Mouse (Mus musculus) urinary bladder, adult 2 months (tissue): ENCODE data around the gene Cdr2l. TPM values are rescaled to one million over a fixed set of nuclear protein-coding genes. Genes with fewer than 3 reads are reported as not detected.
A peak's percentile ranks its signal among the peaks of the same experiment; 100 is the strongest.

Experiments
- DNase-seq: peaks from one replicate; pipeline ENCODE4 v3.0.0; 2022; ENCODE audit warnings: low spot score
- polyA plus RNA-seq: library from polyadenylated mRNA; depleted of rRNA; stranded (reverse); fragments of >200 nt; gene quantifications from 2 replicates; pipeline ENCODE4 v1.2.3, GENCODE M21; 2012

The Cdr2l gene
- polyA plus RNA-seq, 1 experiment = 10.8 TPM

- DNase-seq = no peak
These were observed 25.2 kb downstream of the Cdr2l start for GRCm38 (mm10) chr11:115406858-115407401.

- no peak for DNase-seq
These were observed 26.7 kb downstream of the Cdr2l start for GRCm38 (mm10) chr11:115408266-115408920.

GRCm38 (mm10) chr11:115409556-115409955 is 27.8 kb downstream of the Cdr2l start:
- no peak for DNase-seq

- peak; percentile 87 for DNase-seq
These were observed 38.0 kb downstream of the Cdr2l start, which contains the start of the genes Atp5h and Kctd2 for GRCm38 (mm10) chr11:115419531-115420237. Atp5h (minus strand) TSS chr11:115419962. Kctd2 (plus strand) TSS chr11:115420128.

- DNase-seq = peak; percentile 61
These were observed 38.8 kb downstream of the Cdr2l start for GRCm38 (mm10) chr11:115420336-115421190.

GRCm38 (mm10) chr11:115421328-115421727 is 39.6 kb downstream of the Cdr2l start:
- DNase-seq = no peak

- DNase-seq = no peak
These were observed 40.3 kb downstream of the Cdr2l start for GRCm38 (mm10) chr11:115421972-115422371.

GRCm38 (mm10) chr11:115423091-115423490 is 41.4 kb downstream of the Cdr2l start:
- no peak for DNase-seq

GRCm38 (mm10) chr11:115424666-115425065 is 43.0 kb downstream of the Cdr2l start:
- no peak for DNase-seq

- no peak for DNase-seq
These were observed 44.0 kb downstream of the Cdr2l start for GRCm38 (mm10) chr11:115425671-115426070.

GRCm38 (mm10) chr11:115427482-115428331 is 46.0 kb downstream of the Cdr2l start:
- no peak for DNase-seq

GRCm38 (mm10) chr11:115429307-115429706 is 47.6 kb downstream of the Cdr2l start:
- no peak for DNase-seq

GRCm38 (mm10) chr11:115430561-115430960 is 48.8 kb downstream of the Cdr2l start:
- no peak for DNase-seq

- DNase-seq = no peak
These were observed 51.1 kb downstream of the Cdr2l start for GRCm38 (mm10) chr11:115432814-115433213.

- no peak for DNase-seq
These were observed 51.6 kb downstream of the Cdr2l start for GRCm38 (mm10) chr11:115433342-115433741.

GRCm38 (mm10) chr11:115435596-115436337 is 54.1 kb downstream of the Cdr2l start:
- DNase-seq = no peak

- DNase-seq = no peak
These were observed 55.9 kb downstream of the Cdr2l start for GRCm38 (mm10) chr11:115437571-115438122.

GRCm38 (mm10) chr11:115439326-115439725 is 57.6 kb downstream of the Cdr2l start:
- DNase-seq = no peak

- no peak for DNase-seq
These were observed 58.3 kb downstream of the Cdr2l start, which contains the start of gene Trim80 for GRCm38 (mm10) chr11:115439906-115440595. Trim80 (plus strand) TSS chr11:115440545.
